Mouse (Mus musculus): ENCODE data around the gene Iqsec2. TPM values are rescaled to one million over a fixed set of nuclear protein-coding genes. Genes with fewer than 3 reads are reported as not detected.
A peak's percentile ranks its signal among the peaks of the same experiment; 100 is the strongest.
"Not testable (repeated sequence)": the region's sequence is repeated elsewhere in the genome, so short reads cannot be mapped to it uniquely, and the experiment has no call there.

Iqsec2 gene
- polyA plus RNA-seq, 1 experiment from 2014 or later, result 1.0 TPM

GRCm38 (mm10) chrX:152224280-152224679 lies 80.2 kb downstream of the Iqsec2 start:
- no peak for ATAC-seq (ENCODE audit: low FRiP score, low read depth)

GRCm38 (mm10) chrX:152232781-152233763 lies 89.0 kb downstream of the Iqsec2 start, which contains the start of gene Kdm5c:
Gene Kdm5c, plus strand, starts transcription at chrX:152233020.
- Histone ChIP-seq H3K4me2 (replicated peaks) (peak within 1 kb of the TSS; percentile 82), H3K4me1 (peaks cover 17% of the 10 kb centered on the region), H3K27me3 (peaks cover 7% of the 10 kb centered on the region; the same call in 1 of the 2 replicates), H3K9me3 (no peaks in the 10 kb centered on the region), H3K4me3 (peak within 1 kb of the TSS; percentile 85), H3K36me3 (peaks cover 5% of the 10 kb centered on the region; the same call in 1 of the 2 replicates), H3K9ac (replicated peaks) (peak within 1 kb of the TSS; percentile 90), H3K27ac (replicated peaks) (peak within 1 kb of the TSS; percentile 64)
- WGBS, result under 1% methylated on average over 64 of the region's 69 CpGs
- peak; percentile 98 for ATAC-seq (ENCODE audit: low FRiP score, low read depth)

More at GRCm38 (mm10) chrX:152224280-152224679, 80.2 kb downstream of the Iqsec2 start:
- Histone ChIP-seq H3K4me1 (no peaks in the 10 kb centered on the region), H3K4me2 (replicated peaks) (no peak overlapping the region), H3K27ac (replicated peaks) (no peak overlapping the region), H3K36me3 (no peaks in the 10 kb centered on the region), H3K9ac (replicated peaks) (no peak overlapping the region), H3K27me3 (peaks cover 90% of the 10 kb centered on the region), H3K9me3 (no peaks in the 10 kb centered on the region), H3K4me3 (no peak overlapping the region)
- 77% methylated on average over 5 of the region's 5 CpGs for WGBS

GRCm38 (mm10) chrX:152234125-152234524 lies 90.1 kb downstream of the Iqsec2 start:
- peaks cover 17% of the 10 kb centered on the region for H3K4me1 ChIP-seq
- no peaks in the 10 kb centered on the region for H3K9me3 ChIP-seq
- H3K4me2 ChIP-seq (replicated peaks), result peak overlapping the region; percentile 82
- no peak for ATAC-seq (ENCODE audit: low FRiP score, low read depth)
- H3K4me3 ChIP-seq, result peak overlapping the region; percentile 85
- H3K36me3 ChIP-seq, result peaks cover 15% of the 10 kb centered on the region
- 32% methylated on average over 3 of the region's 3 CpGs for WGBS
- H3K27ac ChIP-seq (replicated peaks), result no peak overlapping the region
- no peaks in the 10 kb centered on the region for H3K27me3 ChIP-seq
- peak overlapping the region; percentile 90 for H3K9ac ChIP-seq (replicated peaks)

- Histone ChIP-seq H3K27me3 (no peaks in the 10 kb centered on the region), H3K4me1 (peaks cover 17% of the 10 kb centered on the region), H3K9ac (replicated peaks) (no peak overlapping the region), H3K4me2 (replicated peaks) (peak overlapping the region; percentile 82), H3K27ac (replicated peaks) (no peak overlapping the region), H3K9me3 (no peaks in the 10 kb centered on the region), H3K4me3 (0 out of 2 replicates have a peak overlapping the region, but pooled peaks have one; percentile 85), H3K36me3 (peaks cover 28% of the 10 kb centered on the region)
- ATAC-seq (ENCODE audit: low FRiP score, low read depth), result no peak
- 77% methylated on average over 2 of the region's 2 CpGs for WGBS
Measured at GRCm38 (mm10) chrX:152235758-152236157, 91.7 kb downstream of the Iqsec2 start.

- H3K27me3 ChIP-seq; H3K4me2 ChIP-seq (replicated peaks); H3K9ac ChIP-seq (replicated peaks); H3K4me3 ChIP-seq; H3K9me3 ChIP-seq; H3K4me1 ChIP-seq; ATAC-seq (ENCODE audit: low FRiP score, low read depth); H3K27ac ChIP-seq (replicated peaks): not testable (repeated sequence)
- H3K36me3 ChIP-seq, result peaks cover 82% of the 10 kb centered on the region
- 82% methylated on average over 6 of the region's 6 CpGs for WGBS
Measured at GRCm38 (mm10) chrX:152243140-152243539, 99.1 kb downstream of the Iqsec2 start.

GRCm38 (mm10) chrX:152244492-152245189 lies 100.6 kb downstream of the Iqsec2 start:
- no peak overlapping the region for H3K4me3 ChIP-seq
- no peak overlapping the region for H3K27ac ChIP-seq (replicated peaks)
- no peak overlapping the region for H3K4me2 ChIP-seq (replicated peaks)
- H3K9me3 ChIP-seq, result no peaks in the 10 kb centered on the region
- no peaks in the 10 kb centered on the region for H3K4me1 ChIP-seq
- no peak for ATAC-seq (ENCODE audit: low FRiP score, low read depth)
- no peak overlapping the region for H3K9ac ChIP-seq (replicated peaks)
- H3K36me3 ChIP-seq, result peaks cover 77% of the 10 kb centered on the region
- H3K27me3 ChIP-seq, result no peaks in the 10 kb centered on the region
- WGBS, result 98% methylated on average over 2 of the region's 2 CpGs

GRCm38 (mm10) chrX:152271189-152271588 lies 127.1 kb downstream of the Iqsec2 start:
- no peak for ATAC-seq (ENCODE audit: low FRiP score, low read depth)
- no peak overlapping the region for H3K4me3 ChIP-seq
- H3K4me2 ChIP-seq (replicated peaks), result no peak overlapping the region
- 92% methylated on average over 11 of the region's 11 CpGs for WGBS
- H3K9me3 ChIP-seq, result no peaks in the 10 kb centered on the region
- no peak overlapping the region for H3K27ac ChIP-seq (replicated peaks)
- H3K4me1 ChIP-seq, result no peaks in the 10 kb centered on the region
- no peak overlapping the region for H3K9ac ChIP-seq (replicated peaks)
- peaks cover 93% of the 10 kb centered on the region for H3K36me3 ChIP-seq
- no peaks in the 10 kb centered on the region; the same call in 1 of the 2 replicates for H3K27me3 ChIP-seq

Other genes with a start within 250 kb of the Iqsec2 start
- 129 and 132 TPM in 2 replicates for gene Hsd17b10, start 142.4 kb upstream of the Iqsec2 start, polyA plus RNA-seq (2016; fragmentation: Nextera tagmentation; extraction: Ambion mirVana)
- gene Ribc1, start 128.0 kb upstream of the Iqsec2 start, polyA plus RNA-seq (2016; fragmentation: Nextera tagmentation; extraction: Ambion mirVana), result 4.8 and 5.3 TPM in 2 replicates
- gene Smc1a, start 127.8 kb upstream of the Iqsec2 start, polyA plus RNA-seq (2016; fragmentation: Nextera tagmentation; extraction: Ambion mirVana), result 118 and 128 TPM in 2 replicates
- gene Kdm5c, start 88.8 kb downstream of the Iqsec2 start, polyA plus RNA-seq (2016; fragmentation: Nextera tagmentation; extraction: Ambion mirVana), result 62.6 and 64.4 TPM in 2 replicates
- 20.0 and 20.7 TPM in 2 replicates for gene Kantr, start 183.2 kb downstream of the Iqsec2 start, polyA plus RNA-seq (2016; fragmentation: Nextera tagmentation; extraction: Ambion mirVana)
- 48.8 and 57.3 TPM in 2 replicates for gene Tspyl2, start 198.2 kb downstream of the Iqsec2 start, polyA plus RNA-seq (2016; fragmentation: Nextera tagmentation; extraction: Ambion mirVana)
- gene Gpr173, start 224.4 kb downstream of the Iqsec2 start, polyA plus RNA-seq (2016; fragmentation: Nextera tagmentation; extraction: Ambion mirVana), result 8.6 and 9.5 TPM in 2 replicates

All from midbrain, embryonic 12.5 days (tissue).